Mouse (Mus musculus) heart, embryonic 13.5 days (tissue): ENCODE measurements around the gene Psme4. TPM values are rescaled to one million over a fixed set of nuclear protein-coding genes. Genes with fewer than 3 reads are reported as not detected.
A peak's percentile ranks its signal among the peaks of the same experiment; 100 is the strongest.

Source experiments
- ATAC-seq: fragments of 200-750 bp; cut with Nextera tagmentation; 2 replicates; pipeline ENCODE4 v1.8.0; 2017; ENCODE audit warnings: moderate TSS enrichment; ENCODE audit not compliant: insufficient number of reproducible peaks, low FRiP score, low TSS enrichment; ENCODE audit errors: extremely low read depth
- H3K27ac ChIP-seq: fragments of 300-500 bp; sonication (generic); replicated peaks from 2 replicates; pipeline ENCODE4 v1.5.1; 2015; ENCODE audit warnings: moderate library complexity, mild to moderate bottlenecking, inconsistent platforms
- H3K27me3 ChIP-seq: fragments of 300-500 bp; sonication (generic); replicated peaks from 2 replicates; pipeline ENCODE4 v1.6.1; 2015; ENCODE audit warnings: mild to moderate bottlenecking, inconsistent platforms
- H3K36me3 ChIP-seq: fragments of 300-500 bp; sonication (generic); 2 replicates; pipeline ENCODE4 v1.6.1; 2015; ENCODE audit warnings: mild to moderate bottlenecking, inconsistent platforms
- H3K4me1 ChIP-seq: fragments of 300-500 bp; sonication (generic); 2 replicates; pipeline ENCODE4 v1.6.1; 2015; ENCODE audit warnings: inconsistent platforms
- H3K4me2 ChIP-seq: fragments of 300-500 bp; sonication (generic); 2 replicates; pipeline ENCODE4 v1.6.1; 2015; ENCODE audit warnings: inconsistent platforms, mild to moderate bottlenecking, moderate library complexity
- H3K4me3 ChIP-seq: fragments of 300-500 bp; sonication (generic); 2 replicates; pipeline ENCODE4 v1.5.1; 2015; ENCODE audit warnings: moderate library complexity, mild to moderate bottlenecking, inconsistent platforms
- H3K9ac ChIP-seq: fragments of 300-500 bp; sonication (generic); 2 replicates; pipeline ENCODE4 v1.6.1; 2015; ENCODE audit warnings: inconsistent platforms, mild to moderate bottlenecking, moderate library complexity
- H3K9me3 ChIP-seq: fragments of 300-500 bp; sonication (generic); 2 replicates; pipeline ENCODE4 v1.6.1; 2016; ENCODE audit warnings: inconsistent platforms
- WGBS: fragments of 180-500 bp; shearing (Covaris S2); methylation state at CpG from one replicate; pipeline ENCODE4 v1.1.7; 2015; ENCODE audit warnings: mixed read lengths; 5-methylcytosine and 5-hydroxymethylcytosine counted together
- polyA plus RNA-seq: library from polyadenylated mRNA; unstranded; fragments of >200 nt; fragmentation: Nextera tagmentation; extraction: Ambion mirVana; gene quantifications from 2 replicates; pipeline ENCODE4 v1.2.1, GENCODE M21; 2015

The Psme4 gene
- polyA plus RNA-seq, 1 experiment from 2014 or later: 11.0 TPM

- peaks cover 8% of the 10 kb centered on the region; the same call in 1 of the 2 replicates for H3K27me3 ChIP-seq
- no peaks in the 10 kb centered on the region for H3K9me3 ChIP-seq
- WGBS: 4% methylated on average over 40 of the region's 41 CpGs
- no peak within 1 kb of the TSS for H3K27ac ChIP-seq
- H3K9ac ChIP-seq: peak within 1 kb of the TSS; percentile 77
- H3K4me3 ChIP-seq: peak within 1 kb of the TSS; percentile 60
- H3K4me2 ChIP-seq: peak within 1 kb of the TSS; percentile 87
- H3K36me3 ChIP-seq: peaks cover 8% of the 10 kb centered on the region
- peak; percentile 54; the same call in 1 of the 2 replicates for ATAC-seq
- H3K4me1 ChIP-seq: peaks cover 5% of the 10 kb centered on the region; the same call in 1 of the 2 replicates
Measured at GRCm38 (mm10) chr11:30885171-30885871, 113.8 kb downstream of the Psme4 start, which contains the start of the genes Gpr75 and Asb3. TSS of gene Gpr75 (plus strand) at chr11:30885358. TSS of gene Asb3 (plus strand) at chr11:30885416.

GRCm38 (mm10) chr11:30888153-30888552 is 116.6 kb downstream of the Psme4 start:
- H3K9ac ChIP-seq: no peak overlapping the region
- 82% methylated on average over 2 of the region's 2 CpGs for WGBS

GRCm38 (mm10) chr11:30896201-30896600 is 124.7 kb downstream of the Psme4 start:
- no peak overlapping the region for H3K4me3 ChIP-seq
- H3K4me1 ChIP-seq: no peaks in the 10 kb centered on the region
- no peak overlapping the region for H3K27ac ChIP-seq
- ATAC-seq: no peak
- H3K9me3 ChIP-seq: no peaks in the 10 kb centered on the region
- WGBS: 90% methylated on average over 1 of the region's 1 CpGs
- H3K4me2 ChIP-seq: no peak overlapping the region
- H3K27me3 ChIP-seq: no peaks in the 10 kb centered on the region
- H3K36me3 ChIP-seq: no peaks in the 10 kb centered on the region
- H3K9ac ChIP-seq: no peak overlapping the region

More at GRCm38 (mm10) chr11:30888153-30888552, 116.6 kb downstream of the Psme4 start:
- Histone ChIP-seq H3K4me1 (peaks cover 5% of the 10 kb centered on the region; the same call in 1 of the 2 replicates), H3K27me3 (peaks cover 8% of the 10 kb centered on the region; the same call in 1 of the 2 replicates), H3K9me3 (no peaks in the 10 kb centered on the region), H3K36me3 (no peaks in the 10 kb centered on the region), H3K4me2 (no peak overlapping the region), H3K27ac (no peak overlapping the region), H3K4me3 (no peak overlapping the region)
- no peak for ATAC-seq

- Histone ChIP-seq H3K9ac (no peak overlapping the region), H3K4me3 (no peak overlapping the region), H3K4me2 (no peak overlapping the region), H3K27ac (no peak overlapping the region), H3K36me3 (no peaks in the 10 kb centered on the region), H3K27me3 (no peaks in the 10 kb centered on the region), H3K9me3 (no peaks in the 10 kb centered on the region; the same call in 1 of the 2 replicates), H3K4me1 (no peaks in the 10 kb centered on the region)
- ATAC-seq: no peak
Measured at GRCm38 (mm10) chr11:30899312-30899711, 127.8 kb downstream of the Psme4 start.

- H3K4me3 ChIP-seq: no peak overlapping the region
- H3K27ac ChIP-seq: no peak overlapping the region
- peaks cover 14% of the 10 kb centered on the region for H3K36me3 ChIP-seq
- WGBS: 80% methylated on average over 3 of the region's 3 CpGs
- no peaks in the 10 kb centered on the region for H3K27me3 ChIP-seq
- ATAC-seq: no peak
- no peaks in the 10 kb centered on the region for H3K4me1 ChIP-seq
- peaks cover 4% of the 10 kb centered on the region; the same call in 1 of the 2 replicates for H3K9me3 ChIP-seq
- H3K9ac ChIP-seq: no peak overlapping the region
- no peak overlapping the region for H3K4me2 ChIP-seq
Measured at GRCm38 (mm10) chr11:30912311-30912710, 140.8 kb downstream of the Psme4 start.

GRCm38 (mm10) chr11:30920641-30921040 is 149.1 kb downstream of the Psme4 start:
- no peak overlapping the region for H3K4me2 ChIP-seq
- WGBS: 78% methylated on average over 1 of the region's 1 CpGs
- no peak overlapping the region for H3K9ac ChIP-seq
- H3K4me1 ChIP-seq: no peaks in the 10 kb centered on the region
- no peaks in the 10 kb centered on the region for H3K27me3 ChIP-seq
- H3K27ac ChIP-seq: no peak overlapping the region
- ATAC-seq: no peak
- H3K9me3 ChIP-seq: no peaks in the 10 kb centered on the region
- peaks cover 22% of the 10 kb centered on the region for H3K36me3 ChIP-seq
- H3K4me3 ChIP-seq: no peak overlapping the region

GRCm38 (mm10) chr11:30923283-30923682 is 151.8 kb downstream of the Psme4 start:
- H3K4me3 ChIP-seq: no peak overlapping the region
- no peak overlapping the region for H3K27ac ChIP-seq
- 92% methylated on average over 3 of the region's 3 CpGs for WGBS
- no peak overlapping the region for H3K4me2 ChIP-seq
- no peak for ATAC-seq
- H3K27me3 ChIP-seq: no peaks in the 10 kb centered on the region
- peaks cover 48% of the 10 kb centered on the region for H3K36me3 ChIP-seq
- H3K4me1 ChIP-seq: no peaks in the 10 kb centered on the region
- H3K9ac ChIP-seq: no peak overlapping the region
- H3K9me3 ChIP-seq: no peaks in the 10 kb centered on the region

- Histone ChIP-seq H3K36me3 (peaks cover 84% of the 10 kb centered on the region), H3K4me2 (no peak overlapping the region), H3K9ac (no peak overlapping the region), H3K9me3 (no peaks in the 10 kb centered on the region), H3K27me3 (no peaks in the 10 kb centered on the region), H3K4me3 (no peak overlapping the region), H3K27ac (no peak overlapping the region), H3K4me1 (no peaks in the 10 kb centered on the region)
- no peak for ATAC-seq
Measured at GRCm38 (mm10) chr11:30928079-30928478, 156.6 kb downstream of the Psme4 start.

- no peak overlapping the region for H3K9ac ChIP-seq
- no peaks in the 10 kb centered on the region for H3K9me3 ChIP-seq
- H3K4me2 ChIP-seq: no peak overlapping the region
- H3K27ac ChIP-seq: no peak overlapping the region
- no peak for ATAC-seq
- H3K36me3 ChIP-seq: peaks cover 82% of the 10 kb centered on the region
- H3K27me3 ChIP-seq: no peaks in the 10 kb centered on the region
- H3K4me3 ChIP-seq: no peak overlapping the region
- H3K4me1 ChIP-seq: no peaks in the 10 kb centered on the region
- 100% methylated on average over 1 of the region's 1 CpGs for WGBS
Measured at GRCm38 (mm10) chr11:30928498-30928897, 157.0 kb downstream of the Psme4 start.

Other genes starting within 250 kb of the Psme4 start
- gene Acyp2, start 122.1 kb upstream of the Psme4 start, polyA plus RNA-seq: 27.9 and 31.0 TPM in 2 replicates
- gene Gpr75, start 113.6 kb downstream of the Psme4 start, polyA plus RNA-seq: 0.04 and 0.06 TPM in 2 replicates
- 18.7 and 20.5 TPM in 2 replicates for gene Asb3, start 113.7 kb downstream of the Psme4 start, polyA plus RNA-seq
- 10.6 and 10.7 TPM in 2 replicates for gene Erlec1, start 182.6 kb downstream of the Psme4 start, polyA plus RNA-seq
- 14.8 and 15.7 TPM in 2 replicates for gene Chac2, start 214.6 kb downstream of the Psme4 start, polyA plus RNA-seq